Mouse (Mus musculus): ENCODE measurements around the gene Ell.

- no peak for TF ChIP-seq CTCF (IDR thresholded peaks at IDR 0.05; ENCODE audit: borderline replicate concordance, insufficient read depth, low read depth, low read length)
- TF ChIP-seq POLR2A (IDR thresholded peaks at IDR 0.05; ENCODE audit: borderline replicate concordance, insufficient read depth, low read length) = no peak
These were observed 5.0 kb upstream of the Ell start for GRCm38 (mm10) chr8:70534281-70534680.
